Mouse (Mus musculus) heart, postnatal 0 days (tissue): Measurements from ENCODE around the gene Kmt5c. TPM values are rescaled to one million over a fixed set of nuclear protein-coding genes. Genes with fewer than 3 reads are reported as not detected.

Experiments
- ATAC-seq: fragments of 200-750 bp; cut with Nextera tagmentation; 2 replicates; pipeline ENCODE4 v1.8.0; 2017; ENCODE audit warnings: low read depth, moderate number of reproducible peaks, moderate library complexity; ENCODE audit not compliant: insufficient read depth
- DNase-seq: peaks from one replicate; pipeline ENCODE4 v3.0.0-alpha.2; 2016; ENCODE audit warnings: low spot score
- H3K27ac ChIP-seq: fragments of 300-500 bp; sonication (generic); 2 replicates; pipeline ENCODE4 v1.5.1; 2014; ENCODE audit warnings: low read depth, mild to moderate bottlenecking
- H3K27me3 ChIP-seq: fragments of 300-500 bp; sonication (generic); 2 replicates; pipeline ENCODE4 v1.6.1; 2014; ENCODE audit warnings: low read length, mixed read lengths; ENCODE audit not compliant: control insufficient read depth, insufficient read depth
- H3K36me3 ChIP-seq: fragments of 300-500 bp; sonication (generic); replicated peaks from 2 replicates; pipeline ENCODE4 v1.6.1; 2014; ENCODE audit warnings: low read length, mixed read lengths; ENCODE audit not compliant: control insufficient read depth, insufficient read depth
- H3K4me1 ChIP-seq: fragments of 300-500 bp; sonication (generic); 2 replicates; pipeline ENCODE4 v1.6.1; 2014; ENCODE audit warnings: antibody characterized with exemption; ENCODE audit not compliant: control insufficient read depth, insufficient read depth
- H3K4me2 ChIP-seq: fragments of 300-500 bp; sonication (generic); 2 replicates; pipeline ENCODE4 v1.6.1; 2014; ENCODE audit warnings: low read depth, mild to moderate bottlenecking, low read length, moderate library complexity
- H3K4me3 ChIP-seq: fragments of 300-500 bp; sonication (generic); 2 replicates; pipeline ENCODE4 v1.5.1; 2014; ENCODE audit warnings: low read depth, low read length
- H3K9ac ChIP-seq: fragments of 300-500 bp; sonication (generic); replicated peaks from 2 replicates; pipeline ENCODE4 v1.6.1; 2014; ENCODE audit warnings: low read depth, low read length, mixed read lengths
- H3K9me3 ChIP-seq: fragments of 300-500 bp; sonication (generic); replicated peaks from 2 replicates; pipeline ENCODE4 v1.6.1; 2016; ENCODE audit warnings: low read length; ENCODE audit not compliant: control insufficient read depth
- CTCF ChIP-seq: IDR thresholded peaks from 2 replicates; pipeline ENCODE4 v1.5.1; 2016; ENCODE audit warnings: antibody characterized with exemption, control low read depth, low read depth
- EP300 ChIP-seq: IDR thresholded peaks from 2 replicates; pipeline ENCODE4 v1.6.1; 2016; ENCODE audit warnings: antibody characterized with exemption, low read depth
- WGBS: fragments of 180-500 bp; shearing (Covaris S2); extraction: QIAGEN DNeasy Blood & Tissue Kit; methylation state at CpG from one replicate; pipeline ENCODE4 v1.1.7; 2014; 5-methylcytosine and 5-hydroxymethylcytosine counted together
- polyA plus RNA-seq: library from polyadenylated mRNA; unstranded; fragments of >200 nt; fragmentation: Nextera tagmentation; extraction: Ambion mirVana; gene quantifications from 2 replicates; pipeline ENCODE4 v1.2.1, GENCODE M21; 2015
- total RNA-seq: library from RNA; depleted of rRNA; stranded (reverse); fragments of >200 nt; gene quantifications from 2 replicates; pipeline ENCODE4 v1.2.3, GENCODE M21; 2014; ENCODE audit warnings: low replicate concordance

Kmt5c gene
- total and polyA plus RNA-seq, 2 experiments from 2014 or later, result 38.3 to 62.9 TPM

GRCm38 (mm10) chr7:4752821-4753570 lies 13.1 kb downstream of the Kmt5c start, which contains the start of gene Cox6b2:
Gene Cox6b2, minus strand, starts transcription at chr7:4753094.
- peak; percentile 86 for ATAC-seq
- peaks cover 13% of the 10 kb centered on the region for H3K4me1 ChIP-seq
- no peaks in the 10 kb centered on the region for H3K27me3 ChIP-seq
- 3% methylated on average over 24 of the region's 24 CpGs for WGBS
- no peak within 1 kb of the TSS for H3K27ac ChIP-seq
- H3K9me3 ChIP-seq, result no peaks in the 10 kb centered on the region
- DNase-seq, result peak; percentile 73
- peak within 1 kb of the TSS; percentile 40 for H3K4me3 ChIP-seq
- TF ChIP-seq CTCF, result no peak
- TF ChIP-seq EP300, result no peak
- no peaks in the 10 kb centered on the region for H3K36me3 ChIP-seq
- peak within 1 kb of the TSS; percentile 58 for H3K4me2 ChIP-seq
- peak within 1 kb of the TSS; percentile 25; the same call in 1 of the 2 replicates for H3K9ac ChIP-seq

- no peak overlapping the region for H3K9ac ChIP-seq
- ATAC-seq, result no peak
- no peaks in the 10 kb centered on the region for H3K36me3 ChIP-seq
- no peak overlapping the region for H3K27ac ChIP-seq
- no peak for DNase-seq
- no peak overlapping the region for H3K4me2 ChIP-seq
- no peaks in the 10 kb centered on the region for H3K27me3 ChIP-seq
- H3K9me3 ChIP-seq, result no peaks in the 10 kb centered on the region
- 43% methylated on average over 1 of the region's 1 CpGs for whole genome bisulfite sequencing
- H3K4me1 ChIP-seq, result no peaks in the 10 kb centered on the region
- no peak for TF ChIP-seq EP300
- TF ChIP-seq CTCF, result no peak
- H3K4me3 ChIP-seq, result no peak overlapping the region
Observed at GRCm38 (mm10) chr7:4759670-4760069, 19.8 kb downstream of the Kmt5c start.

- Histone ChIP-seq H3K4me1 (no peaks in the 10 kb centered on the region), H3K27ac (no peak overlapping the region), H3K36me3 (no peaks in the 10 kb centered on the region), H3K4me2 (no peak overlapping the region), H3K9me3 (no peaks in the 10 kb centered on the region), H3K4me3 (no peak overlapping the region), H3K27me3 (0 out of 2 replicates have a peak, but pooled peaks cover 4% of the 10 kb centered on the region), H3K9ac (no peak overlapping the region)
- 28% methylated on average over 4 of the region's 4 CpGs for WGBS
- no peak for TF ChIP-seq CTCF
- no peak for TF ChIP-seq EP300
- ATAC-seq, result no peak
- no peak for DNase-seq
Observed at GRCm38 (mm10) chr7:4764946-4765710, 25.2 kb downstream of the Kmt5c start.

DNA sequence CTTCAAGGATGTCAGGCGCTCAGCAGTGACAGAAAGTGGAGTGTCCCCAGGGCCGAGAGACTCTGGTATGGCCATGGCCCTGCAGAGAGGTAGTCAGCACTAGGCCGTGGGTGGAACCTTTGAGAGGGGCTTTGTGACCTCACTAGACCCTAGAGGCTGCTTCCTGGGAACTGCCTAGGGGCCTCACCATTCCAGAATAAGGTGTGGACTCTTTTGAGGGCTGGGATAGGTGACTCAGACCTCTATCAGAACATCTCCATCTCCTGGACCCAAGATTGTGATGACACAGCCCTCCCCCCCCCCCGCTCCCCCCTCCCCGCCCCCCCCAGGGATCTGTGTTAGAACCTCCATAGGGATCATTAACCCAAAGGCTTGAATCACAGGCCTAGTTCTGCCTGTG lies 31.3 kb downstream of the Kmt5c start, which contains the start of gene Fam71e2:
TSS of gene Fam71e2 (minus strand) at position 101 of the 400 bp plus-strand sequence.
- Histone ChIP-seq H3K9me3 (no peaks in the 10 kb centered on the region; the same call in 1 of the 2 replicates), H3K4me3 (no peak within 1 kb of the TSS), H3K36me3 (no peaks in the 10 kb centered on the region), H3K4me2 (no peak within 1 kb of the TSS), H3K27me3 (peaks cover 20% of the 10 kb centered on the region), H3K4me1 (no peaks in the 10 kb centered on the region), H3K27ac (no peak within 1 kb of the TSS), H3K9ac (no peak within 1 kb of the TSS)
- DNase-seq (no peak), ATAC-seq (no peak)
- TF ChIP-seq CTCF (no peak), EP300 (no peak)
- 67% methylated on average over 5 of the region's 5 CpGs for WGBS

- ATAC-seq, result no peak
Observed at GRCm38 (mm10) chr7:4776131-4776530, 36.2 kb downstream of the Kmt5c start.

More at GRCm38 (mm10) chr7:4776131-4776530, 36.2 kb downstream of the Kmt5c start:
- Histone ChIP-seq H3K4me1 (no peaks in the 10 kb centered on the region), H3K27me3 (peaks cover 61% of the 10 kb centered on the region), H3K9me3 (no peaks in the 10 kb centered on the region; the same call in 1 of the 2 replicates), H3K4me3 (no peak overlapping the region), H3K9ac (no peak overlapping the region), H3K36me3 (no peaks in the 10 kb centered on the region), H3K27ac (no peak overlapping the region), H3K4me2 (no peak overlapping the region)
- no peak for DNase-seq
- WGBS, result 35% methylated on average over 10 of the region's 10 CpGs
- TF ChIP-seq CTCF, result no peak
- no peak for TF ChIP-seq EP300
